Mouse (Mus musculus) forebrain, embryonic 16.5 days (tissue): ENCODE results near the gene Slc20a1. TPM values are rescaled to one million over a fixed set of nuclear protein-coding genes. Genes with fewer than 3 reads are reported as not detected.

Source experiments
- ATAC-seq: fragments of 200-750 bp; cut with Nextera tagmentation; 2 replicates; pipeline ENCODE4 v1.8.0; 2017; ENCODE audit warnings: mild to moderate bottlenecking, moderate library complexity
- H3K27ac ChIP-seq: fragments of 300-500 bp; sonication (generic); 2 replicates; pipeline ENCODE4 v1.5.1; 2014; ENCODE audit warnings: low read length, control low read depth
- H3K27me3 ChIP-seq: fragments of 300-500 bp; sonication (generic); replicated peaks from 2 replicates; pipeline ENCODE4 v1.6.1; 2014; ENCODE audit warnings: low read length; ENCODE audit not compliant: control insufficient read depth, insufficient read depth
- H3K36me3 ChIP-seq: fragments of 300-500 bp; sonication (generic); 2 replicates; pipeline ENCODE4 v1.6.1; 2014; ENCODE audit not compliant: control insufficient read depth, insufficient read depth
- H3K4me1 ChIP-seq: fragments of 300-500 bp; sonication (generic); replicated peaks from 2 replicates; pipeline ENCODE4 v1.6.1; 2014; ENCODE audit warnings: low read length; ENCODE audit not compliant: control insufficient read depth, insufficient read depth
- H3K4me2 ChIP-seq: fragments of 300-500 bp; sonication (generic); 2 replicates; pipeline ENCODE4 v1.6.1; 2014; ENCODE audit warnings: mild to moderate bottlenecking, low read length, control low read depth
- H3K4me3 ChIP-seq: fragments of 300-500 bp; sonication (generic); replicated peaks from 2 replicates; pipeline ENCODE4 v1.5.1; 2014; ENCODE audit warnings: mild to moderate bottlenecking, low read length, control low read depth
- H3K9ac ChIP-seq: fragments of 300-500 bp; sonication (generic); replicated peaks from 2 replicates; pipeline ENCODE4 v1.6.1; 2014; ENCODE audit warnings: low read depth, low read length, control low read depth
- H3K9me3 ChIP-seq: fragments of 300-500 bp; sonication (generic); 2 replicates; pipeline ENCODE4 v1.6.1; 2016; ENCODE audit warnings: low read length; ENCODE audit not compliant: control insufficient read depth
- WGBS: fragments of 180-500 bp; shearing (Covaris S2); extraction: QIAGEN DNeasy Blood & Tissue Kit; methylation state at CpG from one replicate; pipeline ENCODE4 v1.1.7; 2014; 5-methylcytosine and 5-hydroxymethylcytosine counted together
- polyA plus RNA-seq: library from polyadenylated mRNA; unstranded; fragments of >200 nt; fragmentation: Nextera tagmentation; extraction: Ambion mirVana; gene quantifications from 2 replicates; pipeline ENCODE4 v1.2.1, GENCODE M21; 2015

The Slc20a1 gene
- polyA plus RNA-seq, 1 experiment from 2014 or later, result 60.4 TPM

DNA sequence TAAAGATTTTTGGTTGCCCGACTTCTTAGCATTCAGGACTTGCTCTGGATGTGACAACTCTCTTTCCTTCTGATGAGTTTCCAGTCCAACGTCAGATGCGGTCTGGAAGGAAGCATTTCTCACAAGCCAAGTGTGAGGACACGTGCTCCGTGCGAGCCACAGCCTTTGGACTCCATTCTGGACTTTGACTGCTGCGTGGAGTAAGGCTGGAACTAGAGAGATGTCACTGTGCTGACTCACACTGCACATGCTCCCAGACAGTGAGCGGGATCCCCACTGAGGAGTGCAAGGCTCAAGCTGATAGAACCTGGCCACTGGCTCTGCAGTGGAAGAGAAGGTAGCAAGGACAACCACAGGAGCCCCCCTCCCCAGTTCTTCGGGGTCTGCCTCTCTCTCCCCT, 33.9 kb downstream of the Slc20a1 start:
- Histone ChIP-seq H3K36me3 (no peaks in the 10 kb centered on the region), H3K4me2 (0 out of 2 replicates have a peak overlapping the region, but pooled peaks have one; percentile 7), H3K4me1 (peaks cover 17% of the 10 kb centered on the region), H3K9me3 (no peaks in the 10 kb centered on the region), H3K4me3 (no peak overlapping the region), H3K27me3 (no peaks in the 10 kb centered on the region), H3K27ac (peak overlapping the region; percentile 50), H3K9ac (no peak overlapping the region)
- ATAC-seq, result peak; percentile 60
- WGBS, result 60% methylated on average over 9 of the region's 9 CpGs

DNA sequence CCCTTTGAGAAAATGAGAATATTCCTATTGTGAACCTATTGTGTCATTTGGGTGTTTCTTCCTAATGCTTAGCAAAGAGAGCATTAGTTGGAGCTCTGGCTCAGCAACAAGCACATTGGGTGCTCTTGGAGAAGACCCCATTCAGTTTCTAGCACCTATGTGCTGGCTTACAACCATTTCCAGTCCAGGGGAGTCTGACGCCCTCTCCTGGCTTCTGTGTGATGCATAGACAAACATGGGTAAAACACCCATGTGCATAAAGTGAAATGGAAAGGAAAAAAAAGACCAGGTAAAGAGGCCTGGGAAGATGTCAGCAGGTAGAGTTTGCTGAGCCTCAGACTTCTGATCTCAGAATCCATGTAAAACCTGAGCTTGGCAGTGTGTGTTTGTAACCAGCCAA, 34.7 kb downstream of the Slc20a1 start:
- Histone ChIP-seq H3K4me1 (peaks cover 17% of the 10 kb centered on the region), H3K27me3 (no peaks in the 10 kb centered on the region), H3K4me2 (no peak overlapping the region), H3K27ac (no peak overlapping the region), H3K36me3 (no peaks in the 10 kb centered on the region), H3K4me3 (no peak overlapping the region), H3K9ac (no peak overlapping the region), H3K9me3 (no peaks in the 10 kb centered on the region)
- WGBS, result 87% methylated on average over 1 of the region's 1 CpGs
- ATAC-seq, result no peak

DNA sequence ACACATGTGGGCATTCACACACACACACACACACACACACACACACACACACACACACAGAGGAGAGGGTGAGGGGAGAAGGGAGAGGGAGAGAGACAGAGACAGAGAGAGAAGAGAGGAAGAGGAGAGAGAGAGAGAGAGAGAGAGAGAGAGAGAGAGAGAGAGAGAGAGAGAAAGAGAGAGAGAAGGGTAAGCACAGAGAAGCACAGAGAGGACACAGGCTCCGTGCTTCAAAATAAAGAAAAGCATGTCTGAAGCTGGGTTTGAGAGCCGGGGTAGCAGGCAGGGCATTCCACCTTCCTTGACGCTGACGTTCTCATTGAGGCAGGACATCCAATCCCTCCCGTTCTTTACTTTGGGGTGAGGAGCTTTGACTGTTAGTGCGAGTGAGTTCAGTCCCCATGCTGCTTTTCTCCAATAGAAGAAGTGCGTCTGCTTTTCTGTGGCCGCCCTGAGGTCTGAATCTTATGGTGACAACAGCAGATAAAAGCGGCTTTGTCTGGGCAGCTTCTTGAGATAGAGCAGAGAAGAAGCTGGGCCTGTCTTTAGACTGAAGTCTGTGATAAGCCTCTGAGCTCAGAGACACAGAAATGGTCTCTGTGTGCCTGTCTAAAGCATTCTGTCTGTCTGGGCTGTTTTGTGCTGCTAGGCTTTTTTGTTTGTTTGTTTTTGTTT, 35.4 kb downstream of the Slc20a1 start:
- Histone ChIP-seq H3K9ac (no peak overlapping the region), H3K4me3 (no peak overlapping the region), H3K9me3 (no peaks in the 10 kb centered on the region), H3K36me3 (no peaks in the 10 kb centered on the region), H3K27ac (no peak overlapping the region), H3K27me3 (no peaks in the 10 kb centered on the region), H3K4me1 (peaks cover 17% of the 10 kb centered on the region), H3K4me2 (no peak overlapping the region)
- ATAC-seq, result no peak
- 49% methylated on average over 9 of the region's 9 CpGs for WGBS

DNA sequence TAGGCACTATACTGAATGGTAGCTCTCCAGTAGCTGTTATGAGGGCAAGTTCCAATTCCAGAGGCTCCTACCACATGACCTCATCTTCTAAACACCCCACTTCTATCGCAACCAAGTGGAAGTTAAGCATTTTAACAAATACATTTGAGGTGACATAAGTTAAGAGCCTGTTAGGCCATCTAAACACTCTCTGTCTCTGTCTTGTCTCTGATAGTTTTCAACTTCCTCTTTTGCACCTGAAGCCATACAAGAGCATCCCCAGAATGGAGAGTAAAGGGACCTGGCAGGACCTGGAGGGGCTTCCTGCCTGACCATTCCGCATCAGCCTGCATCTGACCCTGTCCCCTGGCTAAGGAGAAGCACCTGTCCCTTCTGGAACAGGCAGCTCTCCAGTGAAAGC, 36.2 kb downstream of the Slc20a1 start:
- Histone ChIP-seq H3K9me3 (no peaks in the 10 kb centered on the region), H3K27ac (no peak overlapping the region), H3K4me1 (peaks cover 17% of the 10 kb centered on the region), H3K4me2 (no peak overlapping the region), H3K4me3 (no peak overlapping the region), H3K27me3 (no peaks in the 10 kb centered on the region), H3K36me3 (no peaks in the 10 kb centered on the region), H3K9ac (no peak overlapping the region)
- ATAC-seq, result no peak
- WGBS, result 94% methylated on average over 2 of the region's 2 CpGs

DNA sequence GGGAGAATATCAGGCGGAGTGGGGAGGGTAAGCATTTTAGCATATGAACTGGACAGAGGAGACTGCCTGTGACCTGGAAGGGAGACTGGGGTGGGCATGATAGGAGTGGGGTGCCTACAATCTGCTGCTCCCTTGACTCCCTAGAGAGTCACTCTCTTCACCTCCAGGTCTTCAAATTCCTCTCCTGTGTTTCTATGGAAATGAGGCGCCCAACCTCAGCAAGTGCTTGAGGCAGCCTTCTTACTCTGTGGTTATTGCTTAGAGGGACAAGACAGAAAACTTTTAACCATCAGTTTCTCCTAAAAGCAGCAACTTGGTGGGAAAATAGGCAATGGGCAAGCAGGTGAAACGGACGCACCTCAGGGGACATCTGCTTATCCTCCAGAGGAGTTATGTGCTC, 38.0 kb downstream of the Slc20a1 start:
- Histone ChIP-seq H3K9ac (no peak overlapping the region), H3K36me3 (no peaks in the 10 kb centered on the region), H3K9me3 (no peaks in the 10 kb centered on the region), H3K27me3 (no peaks in the 10 kb centered on the region), H3K4me3 (no peak overlapping the region), H3K4me2 (no peak overlapping the region), H3K4me1 (peaks cover 17% of the 10 kb centered on the region), H3K27ac (no peak overlapping the region)
- 76% methylated on average over 4 of the region's 4 CpGs for WGBS
- ATAC-seq, result no peak

DNA sequence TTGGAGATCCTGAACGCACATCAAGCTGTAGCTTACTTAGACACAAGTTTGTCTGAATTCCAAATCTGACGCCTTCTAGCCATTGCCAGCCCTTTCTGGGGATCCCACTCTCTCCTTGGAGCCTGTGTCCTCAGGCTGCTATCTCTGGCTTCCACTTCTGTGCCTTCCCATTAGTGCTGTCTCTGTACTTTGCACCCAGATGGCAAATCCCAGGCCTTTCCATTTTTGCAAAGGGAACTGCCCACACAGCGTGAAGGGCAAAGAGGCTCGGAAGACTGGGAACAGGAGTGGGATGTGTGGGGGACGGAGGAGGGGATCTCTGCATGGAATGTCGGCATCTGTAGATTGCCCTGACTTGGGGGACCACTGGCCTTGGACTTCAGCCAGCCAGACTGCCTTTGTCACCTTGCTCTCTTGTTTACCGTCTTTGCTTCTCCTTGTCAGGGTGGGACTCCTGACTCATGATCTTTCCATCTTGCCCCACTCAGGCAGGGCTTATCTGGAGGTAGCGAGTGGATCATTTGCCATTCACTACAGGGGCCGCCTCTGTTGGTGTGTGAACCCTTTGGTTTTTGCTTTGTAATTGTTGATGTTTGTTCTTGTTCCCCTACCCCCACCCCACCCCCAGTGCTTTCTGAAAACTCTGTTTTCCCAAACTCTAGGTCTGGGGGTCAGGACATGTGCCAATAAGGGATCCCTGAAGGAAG, 42.3 kb downstream of the Slc20a1 start:
- H3K27me3 ChIP-seq, result no peaks in the 10 kb centered on the region
- H3K9ac ChIP-seq, result no peak overlapping the region
- no peak overlapping the region for H3K27ac ChIP-seq
- no peaks in the 10 kb centered on the region for H3K9me3 ChIP-seq
- no peak overlapping the region for H3K4me2 ChIP-seq
- no peak overlapping the region for H3K4me3 ChIP-seq
- no peaks in the 10 kb centered on the region for H3K4me1 ChIP-seq
- H3K36me3 ChIP-seq, result no peaks in the 10 kb centered on the region
- ATAC-seq, result no peak
- WGBS, result 60% methylated on average over 9 of the region's 9 CpGs

DNA sequence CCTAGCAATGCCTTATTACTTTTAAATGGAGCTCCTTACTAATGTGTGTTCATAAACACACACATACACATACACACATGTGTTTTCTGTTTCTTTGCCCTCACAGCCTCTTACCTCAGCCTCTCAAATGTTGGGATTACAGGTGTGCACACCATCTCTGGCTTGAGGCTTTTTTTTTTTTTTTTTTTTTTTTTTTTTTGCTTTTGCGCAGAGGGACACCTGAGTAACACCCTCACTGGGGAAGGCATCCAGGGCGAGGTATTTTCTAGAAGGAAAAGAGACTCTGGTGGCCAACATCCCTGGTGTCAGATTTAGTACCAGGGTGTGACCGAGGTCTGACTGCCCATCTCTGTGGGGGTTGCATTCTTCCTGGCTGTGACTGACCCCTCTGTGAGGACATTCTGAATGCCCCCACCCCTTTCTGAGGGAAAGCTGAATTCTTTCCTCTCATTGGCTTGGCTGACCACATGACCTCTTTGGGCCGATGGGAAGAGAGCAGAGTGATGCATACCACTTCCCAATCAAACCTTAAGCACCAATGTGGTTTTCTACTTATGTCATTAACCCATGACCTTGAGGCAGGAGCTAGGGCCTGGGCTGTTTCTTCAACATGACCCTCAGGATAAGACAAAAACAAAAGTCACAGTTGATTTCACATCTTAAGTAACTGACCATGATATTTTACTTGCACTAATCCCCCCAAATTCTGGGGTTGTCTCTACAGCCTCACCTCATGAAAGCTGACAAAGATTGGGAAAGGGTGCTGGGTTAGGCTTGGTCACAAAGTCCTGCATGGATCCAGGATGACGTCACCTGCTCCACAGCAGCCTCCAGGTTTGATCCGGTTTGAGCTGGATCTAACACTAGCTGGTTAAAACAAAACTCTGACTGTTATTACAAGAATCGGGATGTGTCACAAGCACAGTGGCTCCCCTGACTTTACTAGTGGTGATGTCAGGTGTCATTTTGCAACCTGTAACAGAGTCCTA, 43.6 kb downstream of the Slc20a1 start:
- Histone ChIP-seq H3K4me1 (no peaks in the 10 kb centered on the region), H3K4me2 (no peak overlapping the region), H3K4me3 (no peak overlapping the region), H3K9ac (no peak overlapping the region), H3K27me3 (no peaks in the 10 kb centered on the region), H3K9me3 (no peaks in the 10 kb centered on the region), H3K27ac (no peak overlapping the region), H3K36me3 (no peaks in the 10 kb centered on the region)
- WGBS, result 70% methylated on average over 7 of the region's 7 CpGs
- ATAC-seq, result no peak

DNA sequence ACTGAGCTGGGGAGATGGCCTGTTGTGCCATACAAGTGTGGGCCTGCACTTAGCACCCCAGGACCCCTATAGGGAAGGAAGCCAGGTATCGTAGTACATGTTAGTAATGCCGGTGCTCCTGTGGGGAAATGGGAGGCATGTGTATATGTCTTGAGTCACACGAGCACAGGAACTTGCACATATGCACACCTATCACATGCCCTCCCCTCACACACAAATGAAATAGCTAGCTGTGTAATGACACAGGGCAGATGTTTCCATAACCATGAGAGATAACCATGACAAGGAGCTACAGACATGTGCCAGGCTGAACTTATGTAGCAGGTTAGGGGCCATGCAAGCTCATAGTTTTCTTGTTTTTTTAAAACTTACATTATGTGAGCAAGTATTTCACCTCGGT, 44.4 kb downstream of the Slc20a1 start:
- H3K9ac ChIP-seq, result no peak overlapping the region
- no peak overlapping the region for H3K4me3 ChIP-seq
- no peaks in the 10 kb centered on the region for H3K36me3 ChIP-seq
- no peaks in the 10 kb centered on the region for H3K9me3 ChIP-seq
- ATAC-seq, result no peak
- H3K4me1 ChIP-seq, result no peaks in the 10 kb centered on the region
- no peak overlapping the region for H3K4me2 ChIP-seq
- WGBS, result 91% methylated on average over 4 of the region's 4 CpGs
- H3K27me3 ChIP-seq, result no peaks in the 10 kb centered on the region
- no peak overlapping the region for H3K27ac ChIP-seq

DNA sequence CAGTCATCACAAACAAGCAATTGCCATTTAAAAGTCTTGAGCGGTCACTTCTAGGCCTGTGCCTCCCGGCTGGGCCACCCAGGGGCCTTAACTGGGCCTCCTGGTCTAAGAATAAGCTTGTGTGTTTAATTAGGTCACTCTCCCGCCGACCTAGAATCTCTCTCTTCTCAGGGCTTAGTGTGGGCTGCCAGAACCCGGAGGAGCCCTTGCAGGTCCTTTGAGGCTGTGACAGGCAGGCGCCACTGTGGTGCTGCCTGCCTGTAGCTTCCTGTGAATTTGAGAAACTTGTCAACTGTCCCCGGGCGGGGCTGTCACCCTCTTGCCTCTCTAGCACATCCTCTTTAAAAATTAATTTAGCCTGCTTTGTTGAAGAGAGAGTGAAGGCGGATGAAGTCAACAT, 45.2 kb downstream of the Slc20a1 start:
- Histone ChIP-seq H3K4me3 (no peak overlapping the region), H3K27ac (no peak overlapping the region), H3K27me3 (no peaks in the 10 kb centered on the region), H3K4me1 (no peaks in the 10 kb centered on the region), H3K9ac (no peak overlapping the region), H3K4me2 (no peak overlapping the region), H3K36me3 (no peaks in the 10 kb centered on the region), H3K9me3 (no peaks in the 10 kb centered on the region)
- ATAC-seq, result no peak
- WGBS, result 43% methylated on average over 9 of the region's 9 CpGs
